Mouse (Mus musculus) duodenum, adult 2 months (tissue): ENCODE measurements around the gene Gm3182. TPM values are rescaled to one million over a fixed set of nuclear protein-coding genes. Genes with fewer than 3 reads are reported as not detected.

Experiments
- polyA plus RNA-seq: library from polyadenylated mRNA; depleted of rRNA; stranded (reverse); fragments of >200 nt; gene quantifications from 2 replicates; pipeline ENCODE4 v1.2.3, GENCODE M21; 2012; ENCODE audit warnings: low replicate concordance; rRNA removed

Gm3182 gene
- not detected in 2 replicates for polyA plus RNA-seq

DNA sequence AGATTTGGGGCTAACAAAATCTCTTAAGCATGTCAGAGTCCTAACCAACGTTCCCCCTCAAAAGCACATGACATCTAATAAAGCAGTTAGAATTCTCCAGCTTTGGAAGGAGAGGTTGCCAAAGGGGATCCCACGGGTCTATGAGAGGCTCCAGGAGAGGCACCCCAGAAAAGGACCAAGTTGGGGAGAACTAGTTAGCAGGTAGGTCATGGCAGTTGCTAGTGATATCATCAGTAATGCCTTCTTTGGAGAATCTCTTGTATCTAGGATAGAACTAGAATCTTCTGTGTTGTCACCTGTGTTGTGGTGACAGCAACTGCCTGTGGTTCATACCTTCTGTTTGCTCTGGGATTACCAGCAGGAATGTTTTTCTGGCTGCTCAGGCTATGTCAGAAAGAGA, at the start of gene Gm3182:
Gene Gm3182, plus strand, starts transcription at position 301 of the 400 bp plus-strand sequence.

Other genes starting within 250 kb of the Gm3182 start
- gene Gm3138, start 232.1 kb upstream of the Gm3182 start, polyA plus RNA-seq = not detected in 2 replicates
- gene Gm3149, start 164.5 kb upstream of the Gm3182 start, polyA plus RNA-seq = not detected in 2 replicates
- not detected in 2 replicates for gene 2610042L04Rik, start 147.0 kb upstream of the Gm3182 start, polyA plus RNA-seq
- gene Gm3159, start 84.2 kb upstream of the Gm3182 start, polyA plus RNA-seq = not detected in 2 replicates
- gene Gm3164, start 66.3 kb upstream of the Gm3182 start, polyA plus RNA-seq = not detected in 2 replicates
- not detected in 2 replicates for gene Gm3173, start 50.8 kb upstream of the Gm3182 start, polyA plus RNA-seq
- not detected in 2 replicates for gene Gm3047, start 73.7 kb downstream of the Gm3182 start, polyA plus RNA-seq
- not detected in 2 replicates for gene Gm8159, start 150.6 kb downstream of the Gm3182 start, polyA plus RNA-seq
- not detected in 2 replicates for gene Gm3239, start 182.4 kb downstream of the Gm3182 start, polyA plus RNA-seq
- gene Gm7876, start 227.5 kb downstream of the Gm3182 start, polyA plus RNA-seq = not detected in 2 replicates
- gene Gm3252, start 245.0 kb downstream of the Gm3182 start, polyA plus RNA-seq = 0.19 and 0.34 TPM in 2 replicates